Mouse (Mus musculus) megakaryocyte, embryonic 14.5 days (primary cell): ENCODE results near the gene Ar.

Source experiments
- FLI1 ChIP-seq: IDR thresholded peaks from 2 replicates; pipeline ENCODE4 v1.6.1; 2012; ENCODE audit warnings: low read length, inconsistent platforms, mixed read lengths
- GATA1 ChIP-seq: IDR thresholded peaks from 3 replicates; pipeline ENCODE4 v1.6.1; 2012; ENCODE audit warnings: mixed read lengths, low read length, inconsistent platforms, borderline replicate concordance

DNA sequence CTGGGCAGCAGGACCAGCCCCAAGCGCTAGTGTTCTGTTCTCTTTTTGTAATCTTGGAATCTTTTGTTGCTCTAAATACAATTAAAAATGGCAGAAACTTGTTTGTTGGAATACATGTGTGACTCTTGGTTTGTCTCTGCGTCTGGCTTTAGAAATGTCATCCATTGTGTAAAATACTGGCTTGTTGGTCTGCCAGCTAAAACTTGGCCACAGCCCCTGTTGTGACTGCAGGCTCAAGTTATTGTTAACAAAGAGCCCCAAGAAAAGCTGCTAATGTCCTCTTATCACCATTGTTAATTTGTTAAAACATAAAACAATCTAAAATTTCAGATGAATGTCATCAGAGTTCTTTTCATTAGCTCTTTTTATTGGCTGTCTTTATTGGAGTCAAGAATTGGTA, 174.5 kb downstream of the Ar start:
- TF ChIP-seq GATA1 (no peak), FLI1 (no peak)
